Mouse (Mus musculus) erythroblast, embryonic 14.5 days (primary cell): Measurements from ENCODE around the gene Ugt1a5.

Experiments used
- GATA1 ChIP-seq: IDR thresholded peaks from 2 replicates; pipeline ENCODE4 v1.6.1; 2012; ENCODE audit warnings: low read length, inconsistent platforms, mixed read lengths
- TAL1 ChIP-seq: IDR thresholded peaks from 3 replicates; pipeline ENCODE4 v1.6.1; 2012; ENCODE audit warnings: low read length, inconsistent platforms, mixed read lengths

DNA sequence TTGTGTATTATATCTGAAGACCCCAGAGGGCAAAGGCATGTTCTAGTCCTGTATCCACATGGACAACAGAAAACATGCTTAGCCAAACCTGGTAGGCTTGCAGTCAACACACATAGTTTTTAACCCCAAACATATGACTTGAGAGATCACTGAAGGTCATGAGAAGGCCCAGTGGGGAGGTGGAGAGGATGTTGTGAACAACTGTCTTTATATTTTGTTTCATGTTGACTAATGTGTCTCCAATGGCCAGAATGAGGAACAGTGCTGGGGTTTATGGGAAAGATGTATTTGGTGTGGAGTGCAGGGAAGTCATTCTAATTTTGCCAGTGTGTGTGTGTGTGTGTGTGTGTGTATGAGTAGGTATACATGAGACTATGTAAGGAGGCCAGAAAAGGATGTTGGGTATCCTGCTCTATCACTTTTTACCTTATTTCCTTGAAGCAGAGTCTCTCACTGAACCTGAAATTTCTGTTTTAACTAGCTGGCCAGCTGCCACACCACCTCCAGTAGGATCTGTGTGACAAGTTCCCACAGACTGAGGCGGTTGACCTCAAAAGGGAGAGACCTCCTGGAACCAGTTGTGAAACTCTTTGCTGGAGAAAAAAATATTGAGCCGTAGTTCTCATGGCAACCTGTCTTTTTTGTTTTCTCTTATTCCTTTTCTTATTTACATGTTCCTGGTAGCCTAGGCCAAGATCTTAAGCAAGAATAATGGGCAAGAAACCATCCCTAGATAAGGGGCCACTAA, 58.4 kb downstream of the Ugt1a5 start:
- no peak for TF ChIP-seq GATA1
- TF ChIP-seq TAL1 = no peak
